Mouse (Mus musculus): ENCODE measurements at regions not wholly inside any gene's neighbourhood (a gene's known extent, or its start where the extent isn't known, plus 50 kb on each side); places are given as distances from the start of the nearest gene placed in this dataset.

GRCm38 (mm10) chr4:135046619-135047018 lies 73.8 kb upstream of the Runx3 start:
- no peak for ATAC-seq
- Histone ChIP-seq H3K4me2 (ENCODE audit: low read length) (no peak overlapping the region), H3K27me3 (replicated peaks; ENCODE audit: control insufficient read depth, insufficient read depth, low read length) (no peaks in the 10 kb centered on the region), H3K9me3 (ENCODE audit: control insufficient read depth, low read length) (no peaks in the 10 kb centered on the region), H3K4me3 (ENCODE audit: low read length) (no peak overlapping the region), H3K9ac (ENCODE audit: low read depth, low read length) (no peak overlapping the region), H3K4me1 (ENCODE audit: control insufficient read depth, insufficient read depth, low read depth, low read length) (no peaks in the 10 kb centered on the region), H3K36me3 (ENCODE audit: control insufficient read depth, insufficient read depth, low read length) (no peaks in the 10 kb centered on the region), H3K27ac (ENCODE audit: low read depth, low read length) (no peak overlapping the region)
- 81% methylated on average over 7 of the region's 7 CpGs for WGBS

DNA sequence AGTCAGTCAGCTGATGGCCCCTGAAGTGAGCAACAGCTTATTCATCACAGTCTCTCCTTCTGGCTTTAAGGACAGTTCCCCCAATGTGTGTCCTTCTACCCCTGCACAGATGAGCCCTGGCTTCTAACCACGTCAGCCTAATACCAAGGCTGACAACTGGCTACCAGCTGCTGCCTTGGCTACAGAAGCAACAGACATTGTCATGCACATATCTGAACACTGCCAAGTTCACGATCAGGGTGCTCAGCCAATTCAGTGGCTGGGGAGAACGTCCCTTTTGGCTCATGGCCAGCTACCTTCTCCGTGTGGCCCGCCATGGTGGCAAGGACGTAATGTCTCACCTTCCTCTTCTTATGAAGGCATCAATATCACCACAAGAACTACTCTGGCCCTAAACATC lies 73.2 kb upstream of the Runx3 start:
- Histone ChIP-seq H3K4me1 (ENCODE audit: control insufficient read depth, insufficient read depth, low read depth, low read length) (no peaks in the 10 kb centered on the region), H3K4me2 (ENCODE audit: low read length) (no peak overlapping the region), H3K27ac (ENCODE audit: low read depth, low read length) (no peak overlapping the region), H3K9me3 (ENCODE audit: control insufficient read depth, low read length) (no peaks in the 10 kb centered on the region), H3K4me3 (ENCODE audit: low read length) (no peak overlapping the region), H3K27me3 (replicated peaks; ENCODE audit: control insufficient read depth, insufficient read depth, low read length) (no peaks in the 10 kb centered on the region), H3K9ac (ENCODE audit: low read depth, low read length) (no peak overlapping the region), H3K36me3 (ENCODE audit: control insufficient read depth, insufficient read depth, low read length) (no peaks in the 10 kb centered on the region)
- ATAC-seq, result no peak
- 54% methylated on average over 6 of the region's 6 CpGs for WGBS

GRCm38 (mm10) chr4:135047771-135048170 lies 72.7 kb upstream of the Runx3 start:
- no peaks in the 10 kb centered on the region for H3K4me1 ChIP-seq (ENCODE audit: control insufficient read depth, insufficient read depth, low read depth, low read length)
- H3K27me3 ChIP-seq (replicated peaks; ENCODE audit: control insufficient read depth, insufficient read depth, low read length), result no peaks in the 10 kb centered on the region
- WGBS, result 75% methylated on average over 5 of the region's 5 CpGs
- H3K27ac ChIP-seq (ENCODE audit: low read depth, low read length), result no peak overlapping the region
- H3K36me3 ChIP-seq (ENCODE audit: control insufficient read depth, insufficient read depth, low read length), result no peaks in the 10 kb centered on the region
- ATAC-seq, result no peak
- H3K9ac ChIP-seq (ENCODE audit: low read depth, low read length), result no peak overlapping the region
- no peaks in the 10 kb centered on the region for H3K9me3 ChIP-seq (ENCODE audit: control insufficient read depth, low read length)
- no peak overlapping the region for H3K4me2 ChIP-seq (ENCODE audit: low read length)
- no peak overlapping the region for H3K4me3 ChIP-seq (ENCODE audit: low read length)

DNA sequence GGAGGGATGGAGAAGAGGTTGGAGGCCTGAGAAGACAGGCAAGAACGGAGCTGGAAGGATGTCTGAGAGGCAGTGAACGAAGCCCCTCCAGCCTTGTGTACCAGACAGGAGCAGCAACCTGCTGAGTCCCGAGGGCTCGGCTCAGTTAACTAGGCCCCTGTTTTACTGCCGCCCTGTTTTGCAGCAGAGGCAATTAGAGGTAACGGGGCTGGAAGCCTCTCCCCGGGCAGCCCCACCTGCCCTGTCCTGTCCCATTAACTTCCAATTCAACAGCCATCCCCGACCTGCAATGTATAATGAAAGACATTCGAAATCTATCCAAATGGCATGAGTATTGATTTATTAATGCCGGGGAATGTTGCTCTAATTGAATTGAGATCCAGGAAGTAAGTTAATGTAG lies 70.5 kb upstream of the Runx3 start:
- H3K27me3 ChIP-seq (replicated peaks; ENCODE audit: control insufficient read depth, insufficient read depth, low read length), result no peaks in the 10 kb centered on the region
- H3K27ac ChIP-seq (ENCODE audit: low read depth, low read length), result no peak overlapping the region
- H3K4me3 ChIP-seq (ENCODE audit: low read length), result no peak overlapping the region
- no peaks in the 10 kb centered on the region for H3K36me3 ChIP-seq (ENCODE audit: control insufficient read depth, insufficient read depth, low read length)
- H3K9ac ChIP-seq (ENCODE audit: low read depth, low read length), result no peak overlapping the region
- no peak; the same call in 1 of the 2 replicates for ATAC-seq
- no peaks in the 10 kb centered on the region for H3K4me1 ChIP-seq (ENCODE audit: control insufficient read depth, insufficient read depth, low read depth, low read length)
- 51% methylated on average over 10 of the region's 10 CpGs for WGBS
- peaks cover 3% of the 10 kb centered on the region for H3K9me3 ChIP-seq (ENCODE audit: control insufficient read depth, low read length)
- H3K4me2 ChIP-seq (ENCODE audit: low read length), result no peak overlapping the region

DNA sequence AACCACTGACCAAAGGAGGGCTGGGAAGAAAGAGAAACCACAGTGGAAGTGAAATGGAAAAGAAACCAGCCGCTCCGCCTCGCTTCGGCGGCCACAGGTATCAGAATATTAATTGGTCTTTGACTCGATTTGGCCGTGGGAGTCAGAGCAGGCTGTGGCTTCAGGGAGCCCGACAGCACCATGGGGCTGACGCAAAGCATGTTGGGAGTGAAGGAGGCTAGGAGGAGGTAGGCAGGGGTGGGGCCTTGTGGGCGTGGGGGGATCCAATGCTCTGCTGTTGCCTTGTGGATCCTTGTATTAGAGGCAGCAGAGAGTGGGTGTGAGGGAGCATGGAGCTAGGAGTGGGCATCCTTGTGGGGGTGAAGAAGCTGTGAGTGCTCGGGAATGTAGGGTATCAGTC lies 69.0 kb upstream of the Runx3 start:
- no peak overlapping the region for H3K27ac ChIP-seq (ENCODE audit: low read depth, low read length)
- no peaks in the 10 kb centered on the region for H3K27me3 ChIP-seq (replicated peaks; ENCODE audit: control insufficient read depth, insufficient read depth, low read length)
- H3K36me3 ChIP-seq (ENCODE audit: control insufficient read depth, insufficient read depth, low read length), result no peaks in the 10 kb centered on the region
- no peak for ATAC-seq
- no peaks in the 10 kb centered on the region for H3K4me1 ChIP-seq (ENCODE audit: control insufficient read depth, insufficient read depth, low read depth, low read length)
- 79% methylated on average over 11 of the region's 11 CpGs for WGBS
- H3K9me3 ChIP-seq (ENCODE audit: control insufficient read depth, low read length), result peaks cover 3% of the 10 kb centered on the region
- H3K4me2 ChIP-seq (ENCODE audit: low read length), result no peak overlapping the region
- no peak overlapping the region for H3K9ac ChIP-seq (ENCODE audit: low read depth, low read length)
- no peak overlapping the region for H3K4me3 ChIP-seq (ENCODE audit: low read length)

- Histone ChIP-seq H3K4me1 (ENCODE audit: control insufficient read depth, insufficient read depth, low read depth, low read length) (no peaks in the 10 kb centered on the region), H3K9me3 (ENCODE audit: control insufficient read depth, low read length) (peaks cover 3% of the 10 kb centered on the region), H3K9ac (ENCODE audit: low read depth, low read length) (no peak overlapping the region), H3K36me3 (ENCODE audit: control insufficient read depth, insufficient read depth, low read length) (no peaks in the 10 kb centered on the region), H3K4me3 (ENCODE audit: low read length) (no peak overlapping the region), H3K27me3 (replicated peaks; ENCODE audit: control insufficient read depth, insufficient read depth, low read length) (no peaks in the 10 kb centered on the region), H3K27ac (ENCODE audit: low read depth, low read length) (no peak overlapping the region), H3K4me2 (ENCODE audit: low read length) (no peak overlapping the region)
- no peak for ATAC-seq
- 91% methylated on average over 11 of the region's 11 CpGs for WGBS
Observed at GRCm38 (mm10) chr4:135053585-135053984, 66.9 kb upstream of the Runx3 start.

- H3K4me2 ChIP-seq (ENCODE audit: low read length), result no peak overlapping the region
- no peaks in the 10 kb centered on the region for H3K27me3 ChIP-seq (replicated peaks; ENCODE audit: control insufficient read depth, insufficient read depth, low read length)
- no peak for ATAC-seq
- H3K4me3 ChIP-seq (ENCODE audit: low read length), result no peak overlapping the region
- peaks cover 3% of the 10 kb centered on the region for H3K9me3 ChIP-seq (ENCODE audit: control insufficient read depth, low read length)
- 84% methylated on average over 10 of the region's 10 CpGs for WGBS
- H3K27ac ChIP-seq (ENCODE audit: low read depth, low read length), result no peak overlapping the region
- H3K9ac ChIP-seq (ENCODE audit: low read depth, low read length), result no peak overlapping the region
- no peaks in the 10 kb centered on the region for H3K4me1 ChIP-seq (ENCODE audit: control insufficient read depth, insufficient read depth, low read depth, low read length)
- no peaks in the 10 kb centered on the region for H3K36me3 ChIP-seq (ENCODE audit: control insufficient read depth, insufficient read depth, low read length)
Observed at GRCm38 (mm10) chr4:135054353-135054752, 66.1 kb upstream of the Runx3 start.

GRCm38 (mm10) chr4:135056371-135056770 lies 64.1 kb upstream of the Runx3 start:
- peaks cover 3% of the 10 kb centered on the region for H3K9me3 ChIP-seq (ENCODE audit: control insufficient read depth, low read length)
- no peaks in the 10 kb centered on the region for H3K27me3 ChIP-seq (replicated peaks; ENCODE audit: control insufficient read depth, insufficient read depth, low read length)
- no peak overlapping the region for H3K9ac ChIP-seq (ENCODE audit: low read depth, low read length)
- no peaks in the 10 kb centered on the region for H3K4me1 ChIP-seq (ENCODE audit: control insufficient read depth, insufficient read depth, low read depth, low read length)
- WGBS, result 92% methylated on average over 7 of the region's 7 CpGs
- H3K36me3 ChIP-seq (ENCODE audit: control insufficient read depth, insufficient read depth, low read length), result no peaks in the 10 kb centered on the region
- no peak for ATAC-seq
- no peak overlapping the region for H3K4me3 ChIP-seq (ENCODE audit: low read length)
- H3K4me2 ChIP-seq (ENCODE audit: low read length), result no peak overlapping the region
- H3K27ac ChIP-seq (ENCODE audit: low read depth, low read length), result no peak overlapping the region

- Histone ChIP-seq H3K27ac (ENCODE audit: low read depth, low read length) (no peak overlapping the region), H3K27me3 (replicated peaks; ENCODE audit: control insufficient read depth, insufficient read depth, low read length) (no peaks in the 10 kb centered on the region), H3K4me1 (ENCODE audit: control insufficient read depth, insufficient read depth, low read depth, low read length) (no peaks in the 10 kb centered on the region), H3K4me3 (ENCODE audit: low read length) (no peak overlapping the region), H3K9me3 (ENCODE audit: control insufficient read depth, low read length) (peaks cover 3% of the 10 kb centered on the region), H3K36me3 (ENCODE audit: control insufficient read depth, insufficient read depth, low read length) (no peaks in the 10 kb centered on the region), H3K4me2 (ENCODE audit: low read length) (no peak overlapping the region), H3K9ac (ENCODE audit: low read depth, low read length) (no peak overlapping the region)
- WGBS, result 88% methylated on average over 11 of the region's 11 CpGs
- ATAC-seq, result no peak
Observed at GRCm38 (mm10) chr4:135057286-135057685, 63.2 kb upstream of the Runx3 start.

DNA sequence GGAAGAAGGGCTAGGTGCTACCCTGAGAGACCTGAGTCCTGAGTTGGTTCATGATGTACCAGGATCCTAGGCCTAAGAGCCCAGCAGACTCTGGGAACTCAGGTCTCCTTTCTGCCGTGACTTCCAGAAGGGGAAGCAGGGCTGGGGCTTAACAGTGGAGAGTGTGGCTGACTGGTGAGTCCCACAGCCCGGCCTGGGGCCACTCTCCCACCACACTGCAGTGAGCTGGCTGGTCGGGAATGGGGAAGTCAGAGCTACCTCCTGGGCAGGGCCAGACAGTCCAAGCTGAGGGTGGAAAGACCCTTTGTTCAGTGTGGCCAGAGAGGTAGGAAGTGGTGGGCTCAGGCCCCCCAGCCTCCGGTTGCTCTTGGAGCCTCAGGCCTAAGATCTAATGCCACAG lies 61.6 kb upstream of the Runx3 start:
- no peak for ATAC-seq
- H3K27me3 ChIP-seq (replicated peaks; ENCODE audit: control insufficient read depth, insufficient read depth, low read length), result no peaks in the 10 kb centered on the region
- no peak overlapping the region for H3K27ac ChIP-seq (ENCODE audit: low read depth, low read length)
- no peak overlapping the region for H3K4me2 ChIP-seq (ENCODE audit: low read length)
- H3K9me3 ChIP-seq (ENCODE audit: control insufficient read depth, low read length), result no peaks in the 10 kb centered on the region
- WGBS, result 83% methylated on average over 4 of the region's 4 CpGs
- no peaks in the 10 kb centered on the region for H3K4me1 ChIP-seq (ENCODE audit: control insufficient read depth, insufficient read depth, low read depth, low read length)
- H3K9ac ChIP-seq (ENCODE audit: low read depth, low read length), result no peak overlapping the region
- no peaks in the 10 kb centered on the region for H3K36me3 ChIP-seq (ENCODE audit: control insufficient read depth, insufficient read depth, low read length)
- no peak overlapping the region for H3K4me3 ChIP-seq (ENCODE audit: low read length)
